Mouse (Mus musculus) cerebellum, postnatal 25 days (tissue): ENCODE measurements at regions not wholly inside any gene's neighbourhood (a gene's known extent, or its start where the extent isn't known, plus 50 kb on each side); places are given as distances from the start of the nearest gene placed in this dataset.

Source experiments
- DNase-seq, 2 experiments: peaks; one replicate each; pipeline ENCODE4 v3.0.0; 2021; ENCODE audit warnings: mixed read lengths in 2 of 2

GRCm38 (mm10) chr15:36854900-36855321 is 152.7 kb downstream of the Zfp706 start:
- DNase-seq = peak; percentile 37 to 45

GRCm38 (mm10) chr15:36852229-36852821 is 155.2 kb downstream of the Zfp706 start:
- DNase-seq = no peak

- no peak for DNase-seq
These were observed 159.3 kb downstream of the Zfp706 start for GRCm38 (mm10) chr15:36848238-36848637.

- DNase-seq = no peak
These were observed 160.8 kb downstream of the Zfp706 start for GRCm38 (mm10) chr15:36846806-36847205.
